Comparison of ENCODE assay signal across 8 mouse cellular contexts in the genomic region with DNA sequence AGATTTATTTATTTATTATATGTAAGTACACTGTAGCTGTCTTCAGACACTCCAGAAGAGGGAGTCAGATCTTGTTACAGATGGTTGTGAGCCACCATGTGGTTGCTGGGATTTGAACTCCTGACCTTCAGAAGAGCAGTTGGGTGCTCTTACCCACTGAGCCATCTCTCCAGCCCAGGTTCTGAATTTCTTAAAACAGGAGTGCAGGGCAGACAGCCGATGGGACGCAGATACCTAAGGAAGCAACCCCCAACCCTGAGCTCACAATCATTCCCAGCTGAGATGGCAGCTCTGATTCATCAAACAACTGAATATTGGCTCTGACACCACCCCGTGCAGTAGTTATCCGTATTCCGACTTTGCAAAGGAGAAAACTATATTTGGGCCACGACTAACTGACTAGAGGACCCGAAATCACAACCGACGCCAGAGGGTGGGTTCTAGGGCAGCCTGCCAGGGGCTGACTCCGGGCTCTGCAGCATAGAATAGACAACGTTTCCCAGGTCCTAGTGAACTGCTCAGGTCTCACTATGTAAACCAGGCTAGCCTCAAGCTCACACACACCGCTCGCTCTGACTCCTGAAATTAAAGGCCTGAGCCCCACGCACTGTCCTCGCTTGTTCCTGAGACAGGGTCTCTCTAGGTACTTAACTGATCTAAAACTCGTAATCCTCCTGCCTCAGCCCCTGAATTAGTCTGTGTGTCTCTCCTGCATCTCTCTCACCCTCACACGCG. TPM values are rescaled to one million over a fixed set of nuclear protein-coding genes. Genes with fewer than 3 reads are reported as not detected.
A peak's percentile ranks its signal among the peaks of the same experiment; 100 is the strongest.
DNase-seq lines count a peak whose midpoint lies in the region; ATAC-seq and TF ChIP-seq lines count a peak whose summit lies in the region.

No protein-coding gene starts in this region.

- no peak for TF ChIP-seq POLR2A in kidney, adult 2 months (IDR thresholded peaks at IDR 0.05; ENCODE audit: low read depth, low read length)

- no peak overlapping the region for H3K27ac ChIP-seq in kidney, embryonic 16.5 days (ENCODE audit: low read length)
- H3K27ac ChIP-seq in kidney, adult 2 months (ENCODE audit: insufficient read depth, low read depth, low read length) = no peak overlapping the region
- peak overlapping the region; percentile 92 for H3K27ac ChIP-seq in hindbrain, embryonic 10.5 days
- no peak overlapping the region for H3K27ac ChIP-seq in midbrain, embryonic 14.5 days (replicated peaks; ENCODE audit: low read depth, low read length)

- peak overlapping the region; percentile 78 for H3K9ac ChIP-seq in kidney, embryonic 16.5 days (replicated peaks; ENCODE audit: low read length)
- H3K9ac ChIP-seq in midbrain, embryonic 14.5 days (replicated peaks; ENCODE audit: low read length) = peak overlapping the region; percentile 65; the same call in 1 of the 2 replicates

- H3K4me2 ChIP-seq in kidney, embryonic 16.5 days (replicated peaks; ENCODE audit: low read depth, low read length) = peak overlapping the region; percentile 66
- peak overlapping the region; percentile 66 for H3K4me2 ChIP-seq in midbrain, embryonic 14.5 days (ENCODE audit: low read length)

- 69% methylated on average over 18 of the region's 18 CpGs for WGBS in kidney, embryonic 16.5 days
- WGBS in kidney, adult 2 months = 75% methylated on average over 18 of the region's 18 CpGs
- 74% methylated on average over 18 of the region's 18 CpGs for WGBS in hindbrain, embryonic 10.5 days
- WGBS in midbrain, embryonic 14.5 days = 69% methylated on average over 18 of the region's 18 CpGs

- no peak for ATAC-seq in kidney, embryonic 16.5 days (ENCODE audit: low FRiP score, low TSS enrichment)
- no peak for ATAC-seq in midbrain, embryonic 14.5 days (ENCODE audit: low FRiP score, low TSS enrichment)

- H3K4me3 ChIP-seq in kidney, embryonic 16.5 days (ENCODE audit: low read length) = peak overlapping the region; percentile 65
- H3K4me3 ChIP-seq in kidney, adult 2 months (ENCODE audit: insufficient read depth, low read depth, low read length) = no peak overlapping the region
- peak overlapping the region; percentile 73 for H3K4me3 ChIP-seq in hindbrain, embryonic 10.5 days
- H3K4me3 ChIP-seq in midbrain, embryonic 14.5 days (replicated peaks; ENCODE audit: low read depth, low read length) = peak overlapping the region; percentile 45

- H3K4me1 ChIP-seq in kidney, embryonic 16.5 days (ENCODE audit: insufficient read depth, low read length) = peaks cover 6% of the 10 kb centered on the region
- no peaks in the 10 kb centered on the region for H3K4me1 ChIP-seq in kidney, adult 2 months (ENCODE audit: control insufficient read depth, insufficient read depth, low read length)
- H3K4me1 ChIP-seq in hindbrain, embryonic 10.5 days (replicated peaks) = peaks cover 13% of the 10 kb centered on the region
- H3K4me1 ChIP-seq in midbrain, embryonic 14.5 days (ENCODE audit: control insufficient read depth, insufficient read depth, low read length) = no peaks in the 10 kb centered on the region

- H3K36me3 ChIP-seq in kidney, embryonic 16.5 days (ENCODE audit: insufficient read depth, low read length) = no peaks in the 10 kb centered on the region; the same call in 1 of the 2 replicates
- H3K36me3 ChIP-seq in kidney, adult 2 months (ENCODE audit: control insufficient read depth, insufficient read depth, low read length) = no peaks in the 10 kb centered on the region
- peaks cover 32% of the 10 kb centered on the region for H3K36me3 ChIP-seq in hindbrain, embryonic 10.5 days
- H3K36me3 ChIP-seq in midbrain, embryonic 14.5 days (ENCODE audit: control insufficient read depth, insufficient read depth, low read length) = 0 out of 2 replicates have a peak, but pooled peaks cover 3% of the 10 kb centered on the region

- H3K9me3 ChIP-seq in kidney, embryonic 16.5 days (ENCODE audit: low read length) = no peaks in the 10 kb centered on the region
- no peaks in the 10 kb centered on the region for H3K9me3 ChIP-seq in hindbrain, embryonic 10.5 days
- no peaks in the 10 kb centered on the region for H3K9me3 ChIP-seq in midbrain, embryonic 14.5 days (ENCODE audit: control insufficient read depth, low read length)

- no peak for DNase-seq in kidney, adult 2 months
- DNase-seq in NIH3T3 (ENCODE audit: low read depth) = peak; percentile 65
- DNase-seq in hindbrain, embryonic 10.5 days (ENCODE audit: low spot score) = no peak
- no peak for DNase-seq in midbrain, embryonic 14.5 days
- no peak for DNase-seq in embryo, embryonic 9.5 days (ENCODE audit: extremely low spot score)
- DNase-seq in right cerebral cortex, adult 18-20 months = no peak
- DNase-seq in urinary bladder, postnatal 4 days (ENCODE audit: low spot score in 2 of 2) = no peak

- H3K27me3 ChIP-seq in kidney, embryonic 16.5 days (ENCODE audit: insufficient read depth, low read length) = no peaks in the 10 kb centered on the region
- H3K27me3 ChIP-seq in kidney, adult 2 months (replicated peaks; ENCODE audit: control insufficient read depth, insufficient read depth, low read length) = no peaks in the 10 kb centered on the region
- no peaks in the 10 kb centered on the region for H3K27me3 ChIP-seq in hindbrain, embryonic 10.5 days (ENCODE audit: insufficient read depth, poor library complexity, severe bottlenecking)
- H3K27me3 ChIP-seq in midbrain, embryonic 14.5 days (ENCODE audit: control insufficient read depth, insufficient read depth, low read length) = no peaks in the 10 kb centered on the region

- no peak for TF ChIP-seq CTCF in kidney, adult 2 months (conservative IDR thresholded peaks at IDR 0.05; ENCODE audit: insufficient read depth, insufficient read length, low read depth, low read length)

RNA-seq across cellular contexts. Expression of a gene that starts 1.1 kb away (rescaled TPM):
- 34.0 and 36.3 TPM in 2 replicates for polyA plus RNA-seq in kidney, embryonic 16.5 days (2015; fragmentation: Nextera tagmentation; extraction: Ambion mirVana)
- polyA plus RNA-seq in kidney, adult 2 months (2012; rRNA removed) = 0.75 and 1.1 TPM in 2 replicates
- polyA plus RNA-seq in hindbrain, embryonic 10.5 days (2016; fragmentation: Nextera tagmentation; extraction: Ambion mirVana) = 56.0 and 61.9 TPM in 2 replicates
- 16.9 and 20.2 TPM in 2 replicates for polyA plus RNA-seq in midbrain, embryonic 14.5 days (2014; fragmentation: Nextera tagmentation; extraction: Ambion mirVana)

RNA-seq across cellular contexts. Expression of a gene that starts 9.7 kb away (rescaled TPM):
- polyA plus RNA-seq in kidney, embryonic 16.5 days (2015; fragmentation: Nextera tagmentation; extraction: Ambion mirVana) = 0.27 and 0.41 TPM in 2 replicates
- not detected in 2 replicates for polyA plus RNA-seq in kidney, adult 2 months (2012; rRNA removed)
- polyA plus RNA-seq in hindbrain, embryonic 10.5 days (2016; fragmentation: Nextera tagmentation; extraction: Ambion mirVana) = 0.25 and 1.0 TPM in 2 replicates
- polyA plus RNA-seq in midbrain, embryonic 14.5 days (2014; fragmentation: Nextera tagmentation; extraction: Ambion mirVana) = 0.93 TPM in 1 of 2 replicates, not detected in the other

RNA-seq across cellular contexts. Expression of a gene that starts 30.3 kb away (rescaled TPM):
- polyA plus RNA-seq in kidney, embryonic 16.5 days (2015; fragmentation: Nextera tagmentation; extraction: Ambion mirVana) = 142 and 146 TPM in 2 replicates
- polyA plus RNA-seq in kidney, adult 2 months (2012; rRNA removed) = 122 and 126 TPM in 2 replicates
- 143 and 161 TPM in 2 replicates for polyA plus RNA-seq in hindbrain, embryonic 10.5 days (2016; fragmentation: Nextera tagmentation; extraction: Ambion mirVana)
- 50.6 and 73.5 TPM in 2 replicates for polyA plus RNA-seq in midbrain, embryonic 14.5 days (2014; fragmentation: Nextera tagmentation; extraction: Ambion mirVana)

RNA-seq across cellular contexts. Expression of a gene that starts 32.3 kb away (rescaled TPM):
- polyA plus RNA-seq in kidney, embryonic 16.5 days (2015; fragmentation: Nextera tagmentation; extraction: Ambion mirVana) = 39.0 and 40.2 TPM in 2 replicates
- polyA plus RNA-seq in kidney, adult 2 months (2012; rRNA removed) = 20.1 and 20.8 TPM in 2 replicates
- 33.1 and 36.3 TPM in 2 replicates for polyA plus RNA-seq in hindbrain, embryonic 10.5 days (2016; fragmentation: Nextera tagmentation; extraction: Ambion mirVana)
- polyA plus RNA-seq in midbrain, embryonic 14.5 days (2014; fragmentation: Nextera tagmentation; extraction: Ambion mirVana) = 16.2 and 17.7 TPM in 2 replicates

RNA-seq across cellular contexts. Expression of a gene that starts 36.6 kb away (rescaled TPM):
- polyA plus RNA-seq in kidney, embryonic 16.5 days (2015; fragmentation: Nextera tagmentation; extraction: Ambion mirVana) = 65.0 and 67.3 TPM in 2 replicates
- 49.3 and 55.0 TPM in 2 replicates for polyA plus RNA-seq in kidney, adult 2 months (2012; rRNA removed)
- polyA plus RNA-seq in hindbrain, embryonic 10.5 days (2016; fragmentation: Nextera tagmentation; extraction: Ambion mirVana) = 60.4 and 60.8 TPM in 2 replicates
- polyA plus RNA-seq in midbrain, embryonic 14.5 days (2014; fragmentation: Nextera tagmentation; extraction: Ambion mirVana) = 46.0 and 47.3 TPM in 2 replicates
